Mouse (Mus musculus): ENCODE data around the gene Fbxl2. TPM values are rescaled to one million over a fixed set of nuclear protein-coding genes. Genes with fewer than 3 reads are reported as not detected.
A peak's percentile ranks its signal among the peaks of the same experiment; 100 is the strongest.

The Fbxl2 gene
- total and polyA plus RNA-seq, 2 experiments from 2014 or later, result 1.6 to 3.4 TPM

DNA sequence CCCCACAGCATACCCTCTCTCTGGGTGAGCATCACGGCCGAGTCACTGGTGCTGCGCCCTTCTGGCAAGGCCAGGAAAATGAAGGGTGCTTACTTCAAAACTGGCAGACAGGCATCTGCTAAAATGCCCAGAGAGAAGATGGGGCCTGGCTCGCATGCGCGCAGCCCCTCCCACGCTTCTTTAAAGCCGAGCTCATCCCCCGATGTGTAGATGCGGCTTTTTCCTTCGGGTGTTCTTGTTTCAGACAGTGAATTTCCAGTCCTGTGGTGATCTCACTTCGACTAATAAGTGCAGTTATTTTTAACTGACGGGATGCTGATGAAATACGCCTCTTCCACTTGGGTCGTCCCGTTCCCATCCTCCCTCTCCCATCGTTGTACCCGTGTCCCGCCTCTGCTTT lies 27.7 kb upstream of the Fbxl2 start:
- Histone ChIP-seq H3K4me2 (ENCODE audit: low read depth, low read length) (no peak overlapping the region), H3K4me3 (ENCODE audit: low read depth, low read length) (no peak overlapping the region), H3K36me3 (replicated peaks; ENCODE audit: control insufficient read depth, insufficient read depth, low read length) (no peaks in the 10 kb centered on the region), H3K9ac (replicated peaks; ENCODE audit: low read depth, low read length) (no peak overlapping the region), H3K27me3 (ENCODE audit: control insufficient read depth, insufficient read depth, low read length) (no peaks in the 10 kb centered on the region), H3K4me1 (ENCODE audit: control insufficient read depth, insufficient read depth) (no peaks in the 10 kb centered on the region), H3K27ac (ENCODE audit: low read depth) (no peak overlapping the region), H3K9me3 (replicated peaks; ENCODE audit: control insufficient read depth, low read length) (no peaks in the 10 kb centered on the region)
- TF ChIP-seq EP300 (IDR thresholded peaks at IDR 0.05; ENCODE audit: low read depth), result no peak
- TF ChIP-seq CTCF (IDR thresholded peaks at IDR 0.05; ENCODE audit: low read depth), result no peak
- 69% methylated on average over 19 of the region's 19 CpGs for WGBS
- no peak for ATAC-seq (ENCODE audit: insufficient read depth, low read depth)
- DNase-seq (ENCODE audit: low spot score), result no peak

DNA sequence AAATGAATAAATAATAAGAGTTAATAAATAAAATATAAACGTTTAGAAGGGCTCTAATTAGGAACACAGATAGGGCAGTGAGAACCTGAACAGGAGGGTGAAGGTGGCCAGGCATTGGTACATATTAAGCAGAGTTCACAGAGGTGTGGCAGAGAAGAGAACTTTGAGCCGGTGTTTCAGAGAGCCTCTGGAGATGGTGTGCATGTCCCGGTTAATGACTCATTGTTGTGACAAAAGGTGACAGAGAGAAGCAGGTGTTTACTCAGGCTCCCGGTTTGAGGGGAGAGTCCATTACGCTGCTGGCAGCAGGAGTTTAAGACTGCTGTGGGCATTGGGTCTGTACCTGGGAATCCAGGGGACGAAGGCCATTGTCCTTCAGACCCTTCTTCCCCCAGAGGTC lies 23.4 kb upstream of the Fbxl2 start:
- Histone ChIP-seq H3K36me3 (replicated peaks; ENCODE audit: control insufficient read depth, insufficient read depth, low read length) (no peaks in the 10 kb centered on the region), H3K9ac (replicated peaks; ENCODE audit: low read depth, low read length) (no peak overlapping the region), H3K4me1 (ENCODE audit: control insufficient read depth, insufficient read depth) (no peaks in the 10 kb centered on the region), H3K27ac (ENCODE audit: low read depth) (no peak overlapping the region), H3K27me3 (ENCODE audit: control insufficient read depth, insufficient read depth, low read length) (no peaks in the 10 kb centered on the region), H3K4me2 (ENCODE audit: low read depth, low read length) (no peak overlapping the region), H3K4me3 (ENCODE audit: low read depth, low read length) (no peak overlapping the region), H3K9me3 (replicated peaks; ENCODE audit: control insufficient read depth, low read length) (no peaks in the 10 kb centered on the region)
- TF ChIP-seq EP300 (IDR thresholded peaks at IDR 0.05; ENCODE audit: low read depth), result no peak
- no peak for TF ChIP-seq CTCF (IDR thresholded peaks at IDR 0.05; ENCODE audit: low read depth)
- ATAC-seq (ENCODE audit: insufficient read depth, low read depth) (no peak), DNase-seq (ENCODE audit: low spot score) (no peak)
- 54% methylated on average over 6 of the region's 6 CpGs for WGBS

DNA sequence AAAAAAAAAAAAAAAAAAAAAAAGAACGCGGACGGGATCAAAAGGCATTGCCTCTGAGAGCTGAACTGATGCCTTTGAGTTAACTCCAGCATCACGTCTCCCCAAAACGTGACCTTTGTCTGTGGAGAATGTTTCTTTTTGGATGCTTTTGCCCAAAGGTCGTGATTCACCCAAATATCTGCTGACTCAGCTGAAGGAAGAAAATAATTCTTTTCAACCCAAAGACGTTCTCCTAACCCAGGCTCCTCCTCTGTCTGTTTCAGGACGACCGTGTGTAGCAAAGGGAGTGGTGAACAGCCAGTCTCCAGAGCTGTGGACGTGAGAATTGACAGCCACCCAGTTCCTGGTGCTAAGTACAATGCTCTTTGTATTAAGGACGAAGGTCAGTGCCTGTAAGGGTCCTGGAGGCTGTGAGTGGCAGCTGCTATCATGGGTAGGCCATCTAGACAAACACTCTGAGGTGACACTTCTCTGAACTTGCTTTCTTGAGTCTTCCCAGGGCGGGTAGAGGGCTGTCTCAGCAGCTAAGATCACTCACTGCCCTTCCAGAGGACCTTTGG lies 22.6 kb upstream of the Fbxl2 start:
- ATAC-seq (ENCODE audit: insufficient read depth, low read depth) (no peak), DNase-seq (ENCODE audit: low spot score) (no peak)
- H3K27ac ChIP-seq (ENCODE audit: low read depth), result no peak overlapping the region
- no peak overlapping the region for H3K9ac ChIP-seq (replicated peaks; ENCODE audit: low read depth, low read length)
- WGBS, result 54% methylated on average over 12 of the region's 12 CpGs
- no peak overlapping the region for H3K4me2 ChIP-seq (ENCODE audit: low read depth, low read length)
- H3K9me3 ChIP-seq (replicated peaks; ENCODE audit: control insufficient read depth, low read length), result no peaks in the 10 kb centered on the region
- no peaks in the 10 kb centered on the region for H3K4me1 ChIP-seq (ENCODE audit: control insufficient read depth, insufficient read depth)
- no peak for TF ChIP-seq CTCF (IDR thresholded peaks at IDR 0.05; ENCODE audit: low read depth)
- no peak for TF ChIP-seq EP300 (IDR thresholded peaks at IDR 0.05; ENCODE audit: low read depth)
- H3K36me3 ChIP-seq (replicated peaks; ENCODE audit: control insufficient read depth, insufficient read depth, low read length), result no peaks in the 10 kb centered on the region
- H3K4me3 ChIP-seq (ENCODE audit: low read depth, low read length), result no peak overlapping the region
- no peaks in the 10 kb centered on the region for H3K27me3 ChIP-seq (ENCODE audit: control insufficient read depth, insufficient read depth, low read length)

DNA sequence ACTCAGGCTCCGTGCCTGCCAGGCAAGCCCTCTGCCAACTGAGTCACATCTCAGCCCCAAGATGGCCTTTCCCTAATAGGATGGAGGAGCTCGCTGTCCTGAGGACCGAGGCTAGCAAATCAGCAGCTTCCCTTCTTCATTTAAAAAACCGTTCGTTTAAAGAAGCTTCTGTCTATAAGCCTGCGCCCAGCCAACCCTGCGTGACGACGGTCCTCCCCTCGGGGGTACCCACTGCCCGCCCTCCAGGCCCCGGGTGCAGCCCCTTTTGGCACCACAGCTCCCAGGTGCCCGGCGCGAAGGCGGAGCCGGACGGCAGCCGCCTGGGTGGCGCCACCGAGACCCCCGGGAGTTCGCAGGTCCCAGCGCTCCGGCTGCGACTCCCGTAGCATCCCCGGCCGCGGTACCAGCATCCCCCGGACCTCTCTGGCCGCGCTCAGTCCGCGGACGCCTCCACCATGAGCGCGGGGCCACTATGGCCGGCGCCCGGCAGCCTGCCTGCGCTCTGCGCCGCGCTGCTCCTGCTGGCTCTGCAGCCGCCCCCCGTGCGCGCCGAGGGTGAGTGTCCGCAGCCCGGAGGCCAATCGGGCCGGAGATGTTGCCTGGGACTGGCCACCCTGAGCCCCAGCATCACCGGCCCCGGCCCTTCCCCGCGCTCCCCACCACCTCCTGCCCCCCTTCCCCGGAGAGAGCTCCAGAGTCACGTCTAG lies 11.3 kb upstream of the Fbxl2 start, which contains the start of gene Susd5:
Gene Susd5 (plus strand): TSS at position 51 of the 707 bp plus-strand sequence.
- Histone ChIP-seq H3K27me3 (ENCODE audit: control insufficient read depth, insufficient read depth, low read length) (peaks cover 45% of the 10 kb centered on the region), H3K27ac (ENCODE audit: low read depth) (no peak within 1 kb of the TSS), H3K4me3 (ENCODE audit: low read depth, low read length) (peak within 1 kb of the TSS; percentile 39), H3K9me3 (replicated peaks; ENCODE audit: control insufficient read depth, low read length) (no peaks in the 10 kb centered on the region), H3K4me1 (ENCODE audit: control insufficient read depth, insufficient read depth) (no peaks in the 10 kb centered on the region), H3K36me3 (replicated peaks; ENCODE audit: control insufficient read depth, insufficient read depth, low read length) (no peaks in the 10 kb centered on the region), H3K4me2 (ENCODE audit: low read depth, low read length) (peak within 1 kb of the TSS; percentile 61), H3K9ac (replicated peaks; ENCODE audit: low read depth, low read length) (0 out of 2 replicates have a peak within 1 kb of the TSS, but pooled peaks have one; percentile 2)
- ATAC-seq (ENCODE audit: insufficient read depth, low read depth) (no peak; the same call in 1 of the 2 replicates), DNase-seq (ENCODE audit: low spot score) (no peak)
- 2% methylated on average over 55 of the region's 60 CpGs for WGBS
- TF ChIP-seq CTCF (IDR thresholded peaks at IDR 0.05; ENCODE audit: low read depth), result no peak
- no peak for TF ChIP-seq EP300 (IDR thresholded peaks at IDR 0.05; ENCODE audit: low read depth)

DNA sequence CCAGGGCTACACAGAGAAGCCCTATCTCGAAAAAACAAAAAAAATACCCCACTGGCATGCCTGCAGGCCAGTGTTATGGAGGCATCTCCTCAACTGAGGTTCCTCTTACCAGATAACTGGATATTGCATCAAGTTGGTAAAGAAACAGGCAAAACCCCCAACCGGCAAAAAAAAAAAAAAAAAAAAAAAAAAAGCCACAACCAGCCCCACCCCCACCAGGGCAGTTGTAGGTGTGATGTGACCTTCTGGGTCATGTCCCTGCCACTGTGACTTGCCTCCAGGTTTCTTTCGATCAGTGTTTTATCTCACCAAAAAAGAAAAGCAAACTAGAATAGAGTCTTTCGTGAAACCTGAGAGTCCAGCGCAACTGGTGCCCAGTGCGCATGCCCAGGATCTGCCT lies 6.9 kb upstream of the Fbxl2 start:
- Histone ChIP-seq H3K9me3 (replicated peaks; ENCODE audit: control insufficient read depth, low read length) (no peaks in the 10 kb centered on the region), H3K27me3 (ENCODE audit: control insufficient read depth, insufficient read depth, low read length) (peaks cover 28% of the 10 kb centered on the region), H3K4me3 (ENCODE audit: low read depth, low read length) (no peak overlapping the region), H3K36me3 (replicated peaks; ENCODE audit: control insufficient read depth, insufficient read depth, low read length) (no peaks in the 10 kb centered on the region), H3K4me2 (ENCODE audit: low read depth, low read length) (no peak overlapping the region), H3K9ac (replicated peaks; ENCODE audit: low read depth, low read length) (no peak overlapping the region), H3K4me1 (ENCODE audit: control insufficient read depth, insufficient read depth) (no peaks in the 10 kb centered on the region), H3K27ac (ENCODE audit: low read depth) (no peak overlapping the region)
- DNase-seq (ENCODE audit: low spot score) (no peak), ATAC-seq (ENCODE audit: insufficient read depth, low read depth) (no peak)
- TF ChIP-seq EP300 (IDR thresholded peaks at IDR 0.05; ENCODE audit: low read depth) (no peak), CTCF (IDR thresholded peaks at IDR 0.05; ENCODE audit: low read depth) (no peak)
- WGBS, result 71% methylated on average over 6 of the region's 6 CpGs

Data from heart, postnatal 0 days (tissue).